Mouse (Mus musculus): ENCODE measurements around the gene Tsku. TPM values are rescaled to one million over a fixed set of nuclear protein-coding genes. Genes with fewer than 3 reads are reported as not detected.
A peak's percentile ranks its signal among the peaks of the same experiment; 100 is the strongest.

Gene Tsku
- polyA plus RNA-seq (2012; fragmentation: generic; extraction: Trizol): 9.6 TPM
- long read RNA-seq, experiment 1, transcript Tsku-207 (2 exons, 2,310 nt): major isoform, 8 of 9 reads
- long read RNA-seq, experiment 1, partial matches to known transcripts: 0 of 9 reads
- long read RNA-seq, experiment 1, other reads (novel, unspliced or antisense): 1 of 9 reads
- long read RNA-seq, experiment 2, transcript Tsku-207 (2 exons, 2,310 nt): major isoform, 98 of 126 reads
- long read RNA-seq, experiment 2, partial matches to known transcripts: 0 of 126 reads
- long read RNA-seq, experiment 2, other reads (novel, unspliced or antisense): 25 of 126 reads

DNA sequence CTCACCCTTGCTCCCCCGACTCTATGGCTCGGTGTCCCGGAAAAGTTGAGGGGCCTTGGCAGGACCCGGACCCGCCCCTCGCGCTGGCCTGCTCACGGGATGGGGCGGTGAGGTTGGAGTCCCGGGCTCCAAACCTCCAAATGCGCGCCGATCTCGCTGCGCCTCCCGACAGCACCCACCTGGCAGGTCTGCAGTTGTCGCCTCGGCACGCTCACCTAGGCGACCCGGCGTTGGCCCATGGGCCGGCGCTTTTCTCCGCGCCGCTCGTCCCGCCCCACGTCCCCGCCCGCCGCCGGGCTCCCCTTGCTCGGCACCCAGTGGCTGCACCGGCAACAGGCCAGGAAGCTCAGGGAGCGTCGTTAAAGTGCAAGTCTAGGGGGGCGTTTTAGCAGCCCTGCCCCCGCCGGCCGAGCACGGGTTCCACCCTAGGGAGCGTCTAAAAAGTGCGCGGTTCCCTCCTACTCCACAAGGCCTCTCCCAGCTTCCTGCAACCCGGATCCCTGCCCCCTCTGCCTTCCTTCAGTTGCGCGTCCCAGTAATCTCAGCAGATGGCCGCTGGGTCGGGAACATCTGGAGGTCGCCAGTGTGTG is at the start of gene Tsku:
Tsku (minus strand) TSS at position 266 of the 590 bp plus-strand sequence.
- H3K27me3 ChIP-seq (ENCODE audit: control insufficient read depth, insufficient read depth, insufficient read length): no peaks in the 10 kb centered on the region

DNA sequence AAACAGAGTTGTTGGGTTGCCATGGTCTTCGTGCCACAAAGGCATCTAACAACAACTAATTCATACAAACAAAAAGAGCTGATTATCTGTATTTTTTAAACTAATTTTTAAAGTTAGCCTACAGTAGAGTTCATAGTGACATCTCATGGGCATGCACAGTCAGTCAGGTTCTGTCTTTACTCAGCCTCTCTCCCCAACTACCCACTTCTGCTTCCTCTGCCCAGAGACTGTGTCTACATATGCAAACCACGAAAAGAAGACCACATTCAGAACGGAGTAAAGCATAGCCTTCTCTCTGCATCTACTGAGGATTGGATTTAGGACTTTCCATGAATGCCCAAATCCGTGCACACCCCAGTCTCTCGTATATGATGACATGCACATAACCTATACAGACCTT is 46.5 kb upstream of the Tsku start:
- Histone ChIP-seq H3ac (ENCODE audit: control insufficient read depth, insufficient read length, low read depth) (no peak overlapping the region), H3K79me3 (ENCODE audit: low read depth) (peaks cover 4% of the 10 kb centered on the region), H3K79me2 (ENCODE audit: control insufficient read depth, insufficient read depth) (peaks cover 7% of the 10 kb centered on the region), H3K36me3 (ENCODE audit: control insufficient read depth, insufficient read depth) (peaks cover 7% of the 10 kb centered on the region), H3K27me3 (ENCODE audit: control insufficient read depth, insufficient read depth, insufficient read length) (no peaks in the 10 kb centered on the region), H3K4me3 (ENCODE audit: insufficient read depth, poor library complexity, severe bottlenecking) (no peak overlapping the region)
- no peak for TF ChIP-seq CEBPB (IDR thresholded peaks at IDR 0.05; ENCODE audit: low read depth)
- no peak for TF ChIP-seq MAX (IDR thresholded peaks at IDR 0.05)
- no peak for TF ChIP-seq FOSL1 (IDR thresholded peaks at IDR 0.05; ENCODE audit: insufficient read depth, low read length, poor library complexity, severe bottlenecking)
- TF ChIP-seq MYOG (IDR thresholded peaks at IDR 0.05; ENCODE audit: control insufficient read depth, extremely low read depth, insufficient read length): no peak
- TF ChIP-seq USF1 (IDR thresholded peaks at IDR 0.05; ENCODE audit: low read depth): no peak
- TF ChIP-seq CTCF (IDR thresholded peaks at IDR 0.05; ENCODE audit: control insufficient read depth, insufficient read depth, insufficient read length): no peak
- TF ChIP-seq MYOD1 (IDR thresholded peaks at IDR 0.05; ENCODE audit: control insufficient read depth, insufficient read length, low read depth): no peak

More for the DNA sequence above, at the start of gene Tsku:
- TF ChIP-seq MYOD1 (IDR thresholded peaks at IDR 0.05; ENCODE audit: control insufficient read depth, insufficient read length, low read depth) (no peak), MYOG (IDR thresholded peaks at IDR 0.05; ENCODE audit: control insufficient read depth, extremely low read depth, insufficient read length) (no peak), MAX (IDR thresholded peaks at IDR 0.05) (peak; percentile 24), CEBPB (IDR thresholded peaks at IDR 0.05; ENCODE audit: low read depth) (no peak), USF1 (IDR thresholded peaks at IDR 0.05; ENCODE audit: low read depth) (no peak)
- Histone ChIP-seq H3K79me2 (ENCODE audit: control insufficient read depth, insufficient read depth) (peaks cover 48% of the 10 kb centered on the region), H3K79me3 (ENCODE audit: low read depth) (peaks cover 33% of the 10 kb centered on the region), H3ac (ENCODE audit: control insufficient read depth, insufficient read length, low read depth) (peak within 1 kb of the TSS; percentile 66), H3K36me3 (ENCODE audit: control insufficient read depth, insufficient read depth) (peaks cover 13% of the 10 kb centered on the region), H3K4me3 (ENCODE audit: insufficient read depth, poor library complexity, severe bottlenecking) (peak within 1 kb of the TSS; percentile 60)

DNA sequence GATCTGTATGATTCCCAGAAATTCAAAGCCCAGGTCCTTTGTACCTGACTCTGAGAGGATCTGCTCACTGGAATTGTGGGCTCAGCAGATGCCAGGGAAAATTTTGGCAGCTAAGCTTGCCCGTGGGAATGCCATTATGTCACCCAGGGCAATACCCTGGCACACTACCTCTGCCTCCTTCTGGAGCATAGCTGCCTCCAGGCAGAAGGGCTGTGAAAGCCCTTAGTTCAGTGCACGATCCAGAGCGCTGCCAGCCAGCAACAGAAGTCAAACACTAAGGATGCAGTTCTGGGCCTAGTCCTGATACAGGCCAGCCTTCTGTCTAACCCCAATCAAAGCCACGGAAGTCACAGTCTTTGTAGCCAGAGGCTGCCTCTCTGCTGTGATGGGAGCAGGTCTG is 42.9 kb upstream of the Tsku start:
- no peaks in the 10 kb centered on the region for H3K27me3 ChIP-seq (ENCODE audit: control insufficient read depth, insufficient read depth, insufficient read length)
- no peak overlapping the region for H3K4me3 ChIP-seq (ENCODE audit: insufficient read depth, poor library complexity, severe bottlenecking)
- H3K36me3 ChIP-seq (ENCODE audit: control insufficient read depth, insufficient read depth): peaks cover 7% of the 10 kb centered on the region
- H3K79me3 ChIP-seq (ENCODE audit: low read depth): no peaks in the 10 kb centered on the region
- TF ChIP-seq MAX (IDR thresholded peaks at IDR 0.05) (no peak), MYOD1 (IDR thresholded peaks at IDR 0.05; ENCODE audit: control insufficient read depth, insufficient read length, low read depth) (no peak), FOSL1 (IDR thresholded peaks at IDR 0.05; ENCODE audit: insufficient read depth, low read length, poor library complexity, severe bottlenecking) (no peak), USF1 (IDR thresholded peaks at IDR 0.05; ENCODE audit: low read depth) (no peak), MYOG (IDR thresholded peaks at IDR 0.05; ENCODE audit: control insufficient read depth, extremely low read depth, insufficient read length) (no peak), CEBPB (IDR thresholded peaks at IDR 0.05; ENCODE audit: low read depth) (no peak), CTCF (IDR thresholded peaks at IDR 0.05; ENCODE audit: control insufficient read depth, insufficient read depth, insufficient read length) (no peak)
- H3ac ChIP-seq (ENCODE audit: control insufficient read depth, insufficient read length, low read depth): no peak overlapping the region
- H3K79me2 ChIP-seq (ENCODE audit: control insufficient read depth, insufficient read depth): no peaks in the 10 kb centered on the region

DNA sequence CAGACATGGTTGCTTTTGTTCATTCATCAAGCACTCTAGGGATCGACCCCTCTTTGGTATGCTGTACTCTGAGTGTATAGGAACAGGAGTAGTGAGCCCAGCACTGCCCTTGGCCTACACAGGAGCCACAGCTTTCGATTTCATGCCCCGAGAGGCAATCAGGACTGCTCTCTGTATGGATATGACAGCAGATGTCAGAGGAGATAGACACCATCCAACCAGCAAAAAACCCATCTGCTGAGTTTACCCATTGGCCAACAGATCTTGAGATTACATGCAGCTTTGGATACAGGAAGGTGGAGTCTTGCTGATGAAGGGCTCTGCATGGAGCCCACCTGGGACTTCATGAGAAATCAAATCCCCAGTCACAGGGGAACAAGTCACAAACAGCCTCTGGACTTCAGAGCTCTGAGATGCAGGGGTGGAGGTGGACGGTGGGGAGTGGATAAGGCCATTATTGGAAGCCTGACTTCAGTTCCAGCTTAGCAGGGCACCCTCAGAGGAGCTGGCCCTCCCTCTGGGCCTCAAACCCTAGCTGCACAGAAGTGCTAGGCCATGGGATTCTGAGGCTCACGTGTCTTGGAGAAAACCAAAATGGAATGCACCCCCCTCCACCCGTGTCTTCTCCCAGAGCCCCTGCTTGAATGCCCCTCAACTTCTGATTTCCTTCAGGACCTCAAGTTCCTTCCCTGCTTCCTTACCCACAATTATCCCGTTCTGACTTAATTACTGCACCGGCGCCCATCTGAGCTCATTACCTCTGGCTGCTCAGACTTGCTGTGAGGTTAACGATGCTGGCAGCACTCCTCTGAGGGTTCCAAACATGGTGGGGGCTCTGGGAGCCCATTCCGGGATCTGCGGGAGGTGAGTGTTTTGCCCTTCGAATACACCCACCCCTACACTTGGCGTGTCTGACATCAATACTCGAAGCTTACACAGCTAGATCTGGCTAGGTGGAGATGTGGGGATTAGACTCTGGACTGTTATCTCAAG is 41.8 kb upstream of the Tsku start:
- no peak overlapping the region for H3ac ChIP-seq (ENCODE audit: control insufficient read depth, insufficient read length, low read depth)

DNA sequence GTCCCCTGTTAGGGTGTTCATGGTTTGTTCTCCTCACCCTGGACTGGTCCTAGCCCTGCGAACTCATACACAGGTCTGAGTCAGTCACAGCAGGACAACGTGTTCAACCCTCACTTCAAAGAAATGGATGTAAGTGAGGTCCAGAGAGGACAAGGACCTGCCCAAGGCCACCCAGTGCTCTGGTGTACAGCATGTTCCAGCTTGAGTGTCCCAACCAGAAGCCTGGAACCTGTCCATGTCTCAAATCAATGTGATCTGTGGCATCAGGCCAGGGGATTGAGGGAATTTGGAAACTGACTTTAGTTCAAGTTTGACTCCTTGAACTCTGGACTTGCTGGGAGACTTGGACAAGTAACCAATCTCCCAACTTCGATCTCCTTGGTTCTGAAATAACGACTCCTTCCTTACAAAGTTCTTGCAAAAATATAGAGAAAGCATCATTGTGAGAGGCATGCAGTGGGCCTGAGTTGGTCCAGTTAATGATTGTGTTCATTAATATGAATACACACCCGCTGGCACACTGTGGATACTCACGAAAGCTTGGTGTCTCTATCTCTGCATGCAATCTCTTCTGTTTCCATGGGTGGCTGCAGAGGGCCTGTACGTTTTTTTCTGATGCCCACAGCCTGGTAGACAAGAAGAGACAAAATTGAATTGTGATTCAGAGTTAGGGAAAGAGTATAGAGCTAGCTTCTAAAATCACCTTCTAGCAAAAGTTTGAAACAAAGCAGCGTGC is 31.5 kb upstream of the Tsku start:
- H3ac ChIP-seq (ENCODE audit: control insufficient read depth, insufficient read length, low read depth): no peak overlapping the region
- H3K27me3 ChIP-seq (ENCODE audit: control insufficient read depth, insufficient read depth, insufficient read length): no peaks in the 10 kb centered on the region
- TF ChIP-seq CEBPB (IDR thresholded peaks at IDR 0.05; ENCODE audit: low read depth) (no peak), MYOD1 (IDR thresholded peaks at IDR 0.05; ENCODE audit: control insufficient read depth, insufficient read length, low read depth) (no peak), MYOG (IDR thresholded peaks at IDR 0.05; ENCODE audit: control insufficient read depth, extremely low read depth, insufficient read length) (no peak), CTCF (IDR thresholded peaks at IDR 0.05; ENCODE audit: control insufficient read depth, insufficient read depth, insufficient read length) (no peak), MAX (IDR thresholded peaks at IDR 0.05) (no peak), USF1 (IDR thresholded peaks at IDR 0.05; ENCODE audit: low read depth) (no peak), FOSL1 (IDR thresholded peaks at IDR 0.05; ENCODE audit: insufficient read depth, low read length, poor library complexity, severe bottlenecking) (no peak)
- H3K4me3 ChIP-seq (ENCODE audit: insufficient read depth, poor library complexity, severe bottlenecking): no peak overlapping the region
- H3K79me3 ChIP-seq (ENCODE audit: low read depth): no peaks in the 10 kb centered on the region
- H3K36me3 ChIP-seq (ENCODE audit: control insufficient read depth, insufficient read depth): no peaks in the 10 kb centered on the region
- no peaks in the 10 kb centered on the region for H3K79me2 ChIP-seq (ENCODE audit: control insufficient read depth, insufficient read depth)

More for the DNA sequence above, 41.8 kb upstream of the Tsku start:
- Histone ChIP-seq H3K36me3 (ENCODE audit: control insufficient read depth, insufficient read depth) (peaks cover 7% of the 10 kb centered on the region), H3K79me2 (ENCODE audit: control insufficient read depth, insufficient read depth) (no peaks in the 10 kb centered on the region), H3K79me3 (ENCODE audit: low read depth) (no peaks in the 10 kb centered on the region), H3K4me3 (ENCODE audit: insufficient read depth, poor library complexity, severe bottlenecking) (no peak overlapping the region), H3K27me3 (ENCODE audit: control insufficient read depth, insufficient read depth, insufficient read length) (no peaks in the 10 kb centered on the region)
- TF ChIP-seq MYOG (IDR thresholded peaks at IDR 0.05; ENCODE audit: control insufficient read depth, extremely low read depth, insufficient read length) (no peak), CTCF (IDR thresholded peaks at IDR 0.05; ENCODE audit: control insufficient read depth, insufficient read depth, insufficient read length) (no peak), MYOD1 (IDR thresholded peaks at IDR 0.05; ENCODE audit: control insufficient read depth, insufficient read length, low read depth) (no peak), FOSL1 (IDR thresholded peaks at IDR 0.05; ENCODE audit: insufficient read depth, low read length, poor library complexity, severe bottlenecking) (no peak), CEBPB (IDR thresholded peaks at IDR 0.05; ENCODE audit: low read depth) (no peak)

All from C2C12 (cell line).